Mouse (Mus musculus) adrenal gland, adult (tissue): Measurements from ENCODE around the gene Sox2.

Experiments
- DNase-seq, 2 experiments: peaks; one replicate each; pipeline ENCODE4 v3.0.0; 2022 to 2023; ENCODE audit warnings: low spot score in 1 of 2; ENCODE audit not compliant: inconsistent age in 2 of 2

Gene Sox2

GRCm38 (mm10) chr3:34658966-34659535, 8.8 kb downstream of the Sox2 start:
- DNase-seq, result no peak

DNA sequence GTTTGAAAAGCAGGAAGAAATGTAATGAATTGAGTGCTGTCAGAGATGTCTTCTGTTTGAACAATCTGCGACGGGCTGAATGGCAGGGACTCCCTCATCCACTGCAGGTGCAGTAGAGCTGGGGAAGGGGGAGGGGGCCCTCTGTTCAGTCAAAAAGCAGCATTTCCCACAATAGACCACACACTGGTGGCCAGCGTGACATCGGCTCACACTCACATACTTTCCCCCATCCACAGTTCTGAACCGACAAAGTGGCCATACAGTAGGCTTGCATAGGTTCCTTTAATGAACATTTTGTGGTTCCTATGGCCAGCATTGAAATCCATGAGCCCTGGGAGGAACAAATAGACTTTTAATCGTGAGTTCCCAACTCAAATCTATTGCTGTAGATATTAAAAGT, 9.7 kb downstream of the Sox2 start:
- DNase-seq, result no peak

GRCm38 (mm10) chr3:34660542-34661290, 10.5 kb downstream of the Sox2 start:
- DNase-seq, result no peak

DNA sequence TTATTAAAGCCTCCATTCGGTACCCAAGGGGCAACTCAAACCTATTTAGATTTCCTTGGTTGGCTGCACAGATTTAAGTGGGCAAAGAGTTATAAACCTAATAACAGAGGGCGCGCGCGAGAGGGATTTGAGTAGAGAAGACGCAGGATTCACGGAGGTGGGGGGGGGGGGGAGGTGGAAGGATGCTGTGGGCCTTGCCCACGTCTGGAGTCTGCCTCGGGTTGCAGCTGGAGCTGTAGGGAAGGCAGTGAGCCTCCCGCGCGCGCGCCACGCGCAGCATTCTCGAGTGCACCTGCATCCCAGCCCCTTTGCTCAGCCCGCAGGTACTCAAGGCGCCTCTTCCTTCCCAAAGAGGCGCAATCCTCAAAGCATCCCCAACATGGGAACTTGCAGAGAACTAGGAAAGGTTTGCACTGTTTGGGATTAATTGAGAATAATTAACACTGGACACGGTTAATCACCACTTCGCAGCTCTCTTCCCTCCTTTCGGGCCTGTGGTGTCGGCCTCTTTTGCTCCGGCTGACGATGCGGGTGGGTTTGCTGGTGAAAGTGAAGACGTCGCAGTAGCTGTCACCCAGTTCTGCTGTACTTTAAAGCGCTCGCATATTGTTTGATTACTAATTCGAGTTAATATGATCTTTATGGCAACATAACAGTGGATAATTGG, 11.3 kb downstream of the Sox2 start:
- DNase-seq, result no peak

DNA sequence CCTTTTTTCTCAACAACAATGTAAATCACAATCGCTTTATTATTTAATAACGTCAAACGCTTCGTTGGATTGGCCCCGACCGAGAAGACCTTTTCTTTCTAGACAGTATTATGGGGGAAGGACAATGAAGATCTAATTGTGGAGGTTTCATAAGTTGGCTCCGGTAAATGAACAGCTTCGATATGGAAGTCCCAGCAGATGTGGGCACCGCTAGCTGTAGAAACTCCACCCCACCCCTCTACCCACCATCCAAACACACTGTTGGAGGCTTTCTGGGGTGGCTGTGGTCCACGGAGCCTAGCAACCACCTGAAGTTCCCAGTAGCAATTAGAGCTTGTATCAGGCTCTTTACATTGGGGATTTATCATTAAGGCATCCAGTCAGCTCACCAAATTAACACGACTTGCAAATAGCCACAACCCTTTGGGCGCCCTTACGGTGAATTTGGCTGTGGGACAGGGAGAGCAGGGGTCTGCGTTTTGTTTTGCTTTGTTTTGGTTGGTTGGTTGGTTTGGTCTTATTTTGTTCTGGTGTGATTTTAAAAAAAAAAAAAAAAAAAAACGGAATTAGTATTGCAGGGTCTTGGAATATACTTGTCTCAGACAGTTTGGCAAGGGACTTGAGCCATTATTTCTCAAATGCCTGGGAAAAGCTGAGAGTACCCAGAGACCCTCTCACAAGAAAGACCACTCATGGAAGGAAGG, 12.0 kb downstream of the Sox2 start:
- DNase-seq, result no peak

DNA sequence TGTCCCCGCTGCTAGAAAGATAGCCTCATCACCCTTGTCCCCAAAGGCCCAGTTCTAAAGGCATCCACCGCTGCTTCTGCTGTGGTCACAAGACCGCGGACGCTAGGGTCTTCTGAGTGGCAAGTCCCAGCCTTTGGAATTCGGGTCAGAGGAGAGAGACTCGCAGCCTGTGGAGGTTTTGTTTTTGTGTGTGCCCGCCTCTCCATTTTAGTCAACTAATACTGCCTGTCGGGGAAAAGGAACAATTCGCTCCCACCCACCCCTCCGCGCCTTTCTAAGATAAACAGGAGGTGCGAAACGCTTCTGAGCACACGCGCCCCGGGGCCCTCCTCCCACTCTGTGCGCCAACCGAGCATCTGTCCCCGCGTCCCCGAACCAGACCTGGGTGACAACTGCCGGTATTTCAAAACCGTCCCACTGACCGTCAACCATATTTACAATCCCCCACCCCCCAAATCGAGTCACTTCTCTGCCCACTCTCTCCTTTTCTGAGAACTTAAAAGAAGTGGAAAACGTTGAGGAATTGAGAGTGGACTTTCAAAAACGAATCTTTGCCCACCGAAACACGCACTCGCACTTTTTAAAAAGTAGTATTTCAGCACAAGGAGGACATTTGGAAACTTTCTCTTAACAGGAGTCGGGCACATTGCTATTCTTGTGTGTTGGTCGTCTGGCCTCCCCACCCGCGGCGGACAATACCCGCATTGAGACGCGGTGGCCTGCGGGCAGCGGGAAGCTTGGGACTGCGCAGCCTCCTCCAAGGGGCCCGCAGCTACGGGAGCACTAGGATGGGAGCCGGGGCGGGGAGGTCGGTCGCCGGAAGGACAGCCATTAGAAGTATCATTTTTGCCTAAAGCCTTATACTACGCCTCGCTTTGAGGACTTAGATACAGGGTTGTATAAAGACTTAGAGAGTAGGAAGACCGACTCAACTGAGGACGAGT, 12.8 kb downstream of the Sox2 start:
- DNase-seq, result peak in 1 of 2 experiments; percentile 31

DNA sequence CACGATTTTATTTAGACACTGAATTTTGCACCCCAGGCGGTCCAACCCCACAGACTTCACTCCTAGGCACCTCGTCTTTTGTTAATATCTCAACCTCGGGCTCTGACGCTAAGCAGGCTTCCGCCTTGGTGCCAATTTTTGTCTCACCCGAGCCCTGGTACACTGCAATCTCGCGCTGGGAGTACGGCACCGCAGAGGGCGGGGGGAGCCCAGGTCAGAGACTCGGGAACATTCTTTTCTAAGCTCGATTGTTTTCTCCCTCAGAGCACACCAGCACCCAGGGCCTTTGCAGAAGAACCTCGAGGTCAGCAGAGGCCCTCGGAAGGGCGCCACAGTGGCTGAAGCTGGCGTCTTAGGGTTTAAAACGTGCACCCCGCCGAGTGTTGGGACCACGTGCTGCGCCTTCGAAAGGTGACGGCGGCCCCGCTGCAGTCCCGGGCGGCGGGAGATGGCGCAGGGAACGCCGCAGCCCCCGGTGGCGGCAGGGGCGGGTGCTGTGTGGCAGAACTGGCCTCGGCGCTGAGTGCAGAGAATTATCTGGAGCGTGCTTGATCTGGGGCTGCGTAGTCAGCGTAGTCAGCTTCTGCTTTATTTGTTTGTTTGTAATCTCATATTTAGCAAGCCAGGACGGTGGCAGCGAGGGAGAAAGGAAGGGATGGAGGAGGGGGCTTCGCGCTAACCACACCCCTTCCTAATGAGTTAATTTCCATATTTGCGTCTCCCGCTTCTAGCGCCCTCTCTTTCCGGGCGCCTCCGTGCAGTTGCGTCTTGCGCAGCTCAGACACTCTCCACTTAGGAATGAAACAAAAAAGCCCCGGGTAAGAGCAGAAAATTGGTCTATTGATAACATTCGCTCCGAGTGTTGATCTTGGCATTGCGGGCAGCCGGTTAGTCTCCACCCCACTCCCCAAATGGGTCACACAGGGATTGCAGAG, 13.8 kb downstream of the Sox2 start:
- DNase-seq, result peak in 1 of 2 experiments; percentile 61

DNA sequence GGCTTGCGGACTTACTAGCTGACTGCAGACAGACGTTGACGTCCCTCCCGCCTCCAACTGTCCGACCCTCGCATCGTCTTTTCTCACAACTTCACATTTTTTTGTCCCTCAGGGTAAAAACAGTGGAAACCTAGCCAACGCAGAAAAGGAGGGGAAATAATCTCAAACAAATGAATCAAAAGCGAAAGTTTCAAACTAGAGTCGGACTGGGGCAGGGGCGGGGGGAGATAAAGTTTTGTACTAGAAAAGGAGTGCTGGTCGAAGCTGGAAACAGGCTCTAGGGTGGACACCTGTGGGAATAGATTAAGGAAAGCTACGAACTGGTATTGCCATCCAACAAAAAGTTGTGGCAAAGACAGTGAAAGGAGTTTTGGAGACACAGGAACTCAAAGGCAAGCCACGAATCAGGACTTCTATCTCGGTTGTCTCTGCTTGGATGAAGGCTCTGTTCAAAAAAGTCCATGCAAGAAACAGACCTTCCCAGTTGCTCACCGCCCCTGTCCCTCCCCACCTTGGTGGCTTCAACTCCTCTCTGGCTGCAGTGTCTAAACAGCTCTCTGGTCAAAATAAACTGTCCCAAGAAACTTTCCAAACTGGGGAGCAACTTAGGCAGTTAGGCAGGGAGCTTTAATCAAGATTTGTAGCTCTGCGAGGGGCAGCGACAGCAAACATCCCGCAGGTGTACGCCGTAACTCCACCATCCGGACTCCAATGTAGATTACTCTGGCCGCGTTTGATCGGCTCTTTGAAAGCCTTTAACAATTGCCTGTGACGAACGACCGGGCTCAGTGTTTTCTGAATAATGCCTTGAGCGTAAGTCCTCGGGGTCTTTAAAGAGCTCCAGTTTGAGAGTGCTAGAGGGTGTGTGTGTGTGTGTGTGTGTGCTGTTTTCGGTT, 14.7 kb downstream of the Sox2 start:
- DNase-seq, result peak in 1 of 2 experiments; percentile 51

DNA sequence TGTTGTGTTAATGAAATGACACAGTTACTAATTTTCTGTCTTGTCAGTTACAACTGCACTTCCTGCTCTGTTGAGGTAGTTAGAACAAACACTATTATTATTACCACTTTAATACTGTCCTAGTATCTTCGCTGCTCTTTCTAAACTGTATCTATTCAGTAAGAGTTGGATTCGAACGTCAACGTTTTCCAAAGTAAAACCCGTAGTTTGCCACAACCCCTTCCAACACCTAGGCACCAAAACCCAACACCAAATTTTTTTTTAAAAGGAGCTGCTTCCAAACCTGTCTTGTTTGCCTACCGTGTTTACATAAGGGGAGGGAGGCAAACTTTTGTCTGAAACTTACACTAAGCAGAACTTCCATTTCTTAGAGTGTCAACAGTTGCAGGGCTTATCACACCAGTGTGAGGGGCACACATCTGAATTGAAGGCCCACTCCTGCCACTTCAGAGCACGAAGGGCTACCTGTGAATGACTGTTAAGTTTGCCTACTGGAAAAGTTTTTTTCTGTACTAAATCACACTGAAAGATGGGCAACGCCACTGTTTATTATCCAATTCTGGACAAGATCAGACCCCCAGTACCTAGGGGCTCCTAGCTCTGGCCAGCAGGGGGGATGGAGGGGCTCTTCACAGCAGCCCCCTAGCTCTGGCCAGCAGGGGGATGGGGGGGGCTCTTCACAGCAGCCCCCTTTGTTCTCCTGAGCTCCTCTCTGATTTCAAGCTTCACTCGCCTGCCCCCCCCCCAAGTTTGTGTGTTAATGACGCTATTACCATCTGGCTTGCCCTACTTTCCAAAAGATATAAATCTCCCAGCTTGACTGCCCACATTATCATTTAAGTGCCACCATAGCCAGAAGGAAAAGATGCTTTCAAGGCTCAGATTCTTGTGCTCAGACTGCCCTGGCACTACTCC, 15.8 kb downstream of the Sox2 start:
- DNase-seq, result no peak

DNA sequence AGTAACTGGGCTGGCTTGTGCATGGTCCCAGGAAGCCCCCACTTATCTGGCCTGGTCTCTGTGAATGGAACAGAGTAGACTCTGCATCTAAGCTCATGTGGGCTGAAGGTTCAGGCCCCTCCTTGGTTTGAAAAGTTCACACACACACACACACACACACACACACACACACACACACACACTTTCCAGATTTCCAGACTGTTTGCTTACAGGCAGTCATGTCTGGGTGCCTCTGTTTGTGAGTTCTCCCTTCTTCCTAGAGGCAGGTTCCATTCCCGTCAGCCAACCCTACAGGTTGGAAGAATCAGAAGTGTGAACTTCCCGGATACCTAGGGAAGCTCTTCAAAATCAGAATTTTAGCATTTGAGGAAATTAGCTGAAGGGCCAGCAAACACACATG, 17.0 kb downstream of the Sox2 start:
- DNase-seq, result no peak

DNA sequence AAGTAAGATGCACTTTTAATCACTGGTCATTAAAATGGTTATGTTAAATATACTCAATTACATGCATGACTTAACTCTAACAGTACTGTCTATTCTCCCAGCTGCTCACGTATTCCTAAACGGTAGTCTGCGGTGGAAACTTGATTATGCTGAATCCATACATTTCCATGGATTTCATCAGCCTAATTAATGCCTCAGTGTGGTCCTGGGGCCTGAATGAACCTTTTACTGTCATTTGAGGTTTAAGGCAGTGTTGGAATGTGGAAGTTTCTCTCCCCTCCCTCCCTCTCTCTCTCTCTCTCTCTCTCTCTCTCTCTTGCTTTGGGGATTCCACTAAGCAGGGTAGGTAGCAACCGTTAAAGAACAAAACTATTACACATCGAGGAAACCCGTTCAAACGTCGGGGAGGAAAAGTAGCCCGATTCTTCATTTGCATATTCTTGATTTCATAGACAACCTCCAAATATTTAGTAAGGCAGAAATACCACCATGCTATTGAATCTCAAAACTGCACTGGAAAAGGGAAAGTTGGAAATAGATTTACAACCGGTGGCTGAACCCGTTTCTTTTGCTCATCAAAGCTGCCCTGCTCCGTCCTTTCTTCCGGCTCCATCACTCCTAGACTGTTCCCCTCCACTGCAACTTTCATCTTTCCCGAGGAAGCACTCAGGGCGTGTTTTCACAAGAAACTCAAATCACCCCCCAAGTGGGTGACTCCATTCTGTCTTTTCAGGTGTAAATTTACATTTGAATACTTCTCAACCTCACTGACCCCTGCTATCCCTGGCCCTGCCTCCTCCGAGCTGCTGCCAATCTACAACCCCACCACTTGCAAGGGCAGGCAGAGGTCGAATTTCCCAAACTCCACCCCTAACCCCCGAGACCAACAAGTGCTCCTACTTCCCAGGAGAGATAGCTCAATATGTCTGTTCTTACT, 17.9 kb downstream of the Sox2 start:
- DNase-seq, result no peak

GRCm38 (mm10) chr3:34671024-34671660, 20.9 kb downstream of the Sox2 start:
- DNase-seq, result no peak

GRCm38 (mm10) chr3:34678840-34679239, 28.6 kb downstream of the Sox2 start:
- DNase-seq, result no peak

- DNase-seq, result no peak
Measured at GRCm38 (mm10) chr3:34679439-34679838, 29.2 kb downstream of the Sox2 start.

- no peak for DNase-seq
Measured at GRCm38 (mm10) chr3:34679921-34680320, 29.7 kb downstream of the Sox2 start.

DNA sequence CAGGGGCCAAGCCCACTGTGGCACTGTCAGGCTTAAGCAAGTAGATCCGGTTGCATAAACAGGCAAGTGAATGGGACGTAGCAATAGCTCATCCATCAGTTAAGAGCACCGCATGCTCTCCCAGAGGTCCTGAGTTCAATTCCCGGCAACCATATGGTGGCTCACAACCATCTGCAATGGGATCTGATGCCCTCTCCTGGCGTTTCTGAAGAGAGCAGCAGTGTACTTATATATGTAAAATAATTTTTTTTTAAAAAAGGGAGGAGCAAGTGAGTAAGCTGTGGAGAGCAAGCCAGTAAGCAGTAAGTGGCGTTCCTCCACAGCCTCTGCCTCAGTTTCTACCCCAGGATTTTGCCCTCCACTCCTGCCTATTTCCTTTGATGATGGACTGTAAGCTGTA, 37.9 kb downstream of the Sox2 start:
- DNase-seq, result no peak
